Mouse (Mus musculus) yolk sac, embryonic 10.5 days (tissue): ENCODE results near the gene Arpc1b.
"Not testable (repeated sequence)": the region's sequence is repeated elsewhere in the genome, so short reads cannot be mapped to it uniquely, and the experiment has no call there.

Experiments
- DNase-seq: peaks from one replicate; pipeline ENCODE4 v3.0.0-alpha.2; 2017; ENCODE audit warnings: low spot score

Arpc1b gene

DNA sequence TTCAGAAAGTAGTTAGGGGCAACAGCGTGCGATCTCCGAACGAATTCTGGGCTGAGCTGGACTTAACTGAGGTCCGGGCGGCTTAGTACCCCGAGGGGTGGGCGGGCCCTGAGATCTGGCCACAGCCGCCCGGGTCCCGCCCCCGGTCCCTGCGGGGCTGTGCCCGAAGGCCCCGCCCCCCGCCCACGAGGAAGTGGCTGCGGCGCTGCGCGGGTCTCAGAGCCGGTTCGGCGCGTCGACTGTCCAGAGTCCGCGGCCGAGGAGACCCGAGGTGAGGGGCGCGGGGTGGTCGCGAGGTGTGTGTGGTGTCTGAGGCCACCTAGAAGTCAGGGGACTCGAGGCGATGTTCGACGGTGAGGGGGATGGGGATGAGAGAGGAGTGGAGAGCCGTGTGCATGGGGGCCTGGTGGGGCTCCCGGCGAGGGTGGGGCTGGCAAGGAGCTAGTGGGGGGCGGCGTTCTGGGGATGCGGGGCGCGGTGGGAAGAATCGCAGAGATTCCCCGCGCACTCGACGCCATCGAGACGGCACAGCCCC, at the start of gene Arpc1b:
Gene Arpc1b (plus strand): TSS at position 145 of the 535 bp plus-strand sequence.
- DNase-seq = peak; percentile 83

DNA sequence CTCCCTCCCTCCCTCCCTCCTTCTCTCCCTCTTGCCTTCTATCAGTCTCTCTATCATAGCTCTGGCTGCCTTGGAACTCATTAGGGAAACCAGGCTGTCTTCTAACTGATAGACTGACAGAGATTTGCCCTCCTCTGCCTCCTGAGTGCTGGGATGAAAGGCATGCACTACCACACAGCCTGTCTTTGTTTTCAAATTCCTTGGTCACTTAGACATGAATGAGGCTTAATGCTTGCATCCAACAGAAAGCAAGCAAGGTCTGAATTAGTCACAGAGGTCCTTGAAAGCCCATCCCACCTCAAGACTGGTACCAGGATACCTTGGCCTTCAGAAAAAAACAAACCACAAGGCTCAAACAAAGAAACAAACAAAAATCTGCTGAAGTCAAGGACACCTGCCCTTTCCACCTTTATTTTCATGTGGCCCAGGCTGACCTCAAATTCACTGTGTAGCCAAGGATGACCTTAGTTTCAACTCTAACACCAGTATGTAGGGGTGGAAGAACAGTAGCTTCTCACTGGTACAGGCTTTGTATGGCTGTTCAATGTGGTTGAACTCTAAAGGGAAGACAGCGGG, 49.2 kb upstream of the Arpc1b start:
- DNase-seq = no peak

DNA sequence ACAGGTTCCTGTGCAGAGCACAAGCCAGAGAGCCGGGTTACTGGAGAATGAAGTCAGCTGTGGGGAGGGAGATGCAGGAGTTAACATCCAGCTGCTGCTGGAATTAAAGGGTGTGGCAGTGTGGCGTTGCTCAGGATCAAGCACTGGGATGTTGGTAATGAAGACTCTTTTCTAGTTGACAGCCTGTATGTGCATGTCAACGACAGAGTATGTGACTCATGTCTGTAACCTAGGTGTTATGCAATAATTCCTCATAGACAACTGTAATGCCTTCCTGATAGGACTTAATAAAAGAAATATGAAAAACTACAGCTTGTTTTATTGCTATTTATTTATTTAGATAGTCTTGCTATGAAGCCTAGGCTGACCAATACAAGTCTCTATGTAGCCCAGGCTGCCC, 45.2 kb upstream of the Arpc1b start:
- no peak for DNase-seq

DNA sequence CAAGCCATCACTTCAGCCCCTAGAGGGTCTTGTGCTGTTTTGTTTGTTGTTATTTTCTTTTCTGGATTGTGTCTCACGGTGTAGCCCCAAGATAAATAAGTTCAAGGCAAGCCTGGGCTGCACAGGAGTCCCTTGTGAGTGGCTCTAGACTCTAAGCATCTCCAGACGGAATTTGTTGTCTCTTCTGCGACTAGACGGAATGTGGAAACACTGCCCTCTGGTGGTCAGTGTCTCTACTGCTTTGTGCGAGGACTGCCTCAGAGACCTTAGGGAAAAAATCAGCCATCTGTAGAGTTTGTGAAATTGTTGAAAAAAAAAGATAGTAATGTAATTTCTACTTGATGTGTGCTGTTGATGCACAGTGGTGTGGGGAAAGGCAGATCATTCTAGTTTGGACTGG, 44.3 kb upstream of the Arpc1b start:
- DNase-seq = peak; percentile 47

DNA sequence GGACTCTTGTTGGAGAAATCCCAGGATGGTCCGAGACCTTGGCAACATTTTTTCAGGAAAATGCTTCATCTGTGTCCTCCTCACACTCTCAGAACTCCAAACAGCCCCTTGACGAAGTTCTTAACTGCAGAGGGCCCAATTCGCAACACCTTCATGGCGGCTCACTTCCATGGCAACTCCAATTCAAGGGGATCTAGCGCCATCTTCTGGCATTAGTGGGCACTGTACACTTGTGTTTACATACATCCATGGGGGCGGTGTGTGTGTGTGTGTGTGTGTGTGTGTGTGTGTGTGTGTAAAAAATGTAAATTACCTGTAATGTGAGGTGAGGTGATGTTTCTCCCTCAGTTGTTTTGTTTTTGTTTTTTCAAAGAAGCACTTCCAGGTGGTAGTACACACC, 42.7 kb upstream of the Arpc1b start:
- no peak for DNase-seq

DNA sequence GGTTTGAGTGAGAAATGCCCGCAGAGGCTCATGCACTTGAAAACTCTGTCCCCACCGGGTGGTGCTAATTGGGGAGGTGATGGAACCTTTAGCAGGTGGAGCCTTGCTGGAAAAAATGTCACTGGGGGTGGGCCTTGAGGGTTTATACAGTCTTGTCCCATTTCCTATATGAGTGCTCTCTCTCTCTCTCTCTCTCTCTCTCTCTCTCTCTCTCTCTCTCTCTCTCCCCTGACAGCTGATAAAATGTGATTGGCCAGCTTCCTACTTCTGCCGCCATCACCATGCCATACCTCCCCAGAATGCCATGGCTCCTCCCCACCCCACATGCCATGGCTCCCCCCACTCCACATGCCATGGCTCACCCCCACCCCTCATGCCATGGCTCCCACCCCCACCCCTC, 38.9 kb upstream of the Arpc1b start:
- no peak for DNase-seq

DNA sequence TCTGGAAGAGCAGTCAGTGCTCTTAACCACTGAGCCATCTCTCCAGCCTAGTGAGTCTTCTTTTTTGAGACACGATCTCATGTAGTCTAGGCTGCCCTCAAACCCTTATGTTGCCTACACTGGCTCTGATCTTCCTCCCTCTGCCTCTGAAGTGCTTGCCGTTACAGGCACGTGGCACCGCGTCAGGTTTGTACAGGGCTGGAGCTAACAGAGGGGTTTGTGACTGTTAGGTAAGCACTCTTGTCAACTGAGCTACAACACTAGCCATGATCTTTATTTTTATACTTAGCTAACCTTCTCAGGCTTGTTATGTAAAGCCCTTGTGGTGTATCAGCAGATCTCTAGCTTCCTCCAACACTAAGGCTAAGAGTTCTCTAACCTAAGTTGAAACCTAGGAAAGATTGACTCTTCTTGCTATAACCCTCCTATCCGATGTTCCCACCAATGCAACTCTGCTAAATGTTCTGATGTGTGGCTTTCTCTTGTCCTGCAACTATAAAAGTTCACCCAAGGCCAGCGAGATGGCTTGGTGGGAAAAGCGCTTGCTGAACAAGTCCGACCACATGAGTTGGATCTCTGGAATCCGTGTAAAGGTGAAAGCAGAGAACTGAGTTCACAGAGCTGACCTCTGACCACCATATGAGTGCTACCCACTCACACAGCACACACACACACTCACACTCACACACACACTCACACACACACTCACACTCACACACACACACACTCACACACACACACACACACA, 32.0 kb upstream of the Arpc1b start:
- DNase-seq = no peak

DNA sequence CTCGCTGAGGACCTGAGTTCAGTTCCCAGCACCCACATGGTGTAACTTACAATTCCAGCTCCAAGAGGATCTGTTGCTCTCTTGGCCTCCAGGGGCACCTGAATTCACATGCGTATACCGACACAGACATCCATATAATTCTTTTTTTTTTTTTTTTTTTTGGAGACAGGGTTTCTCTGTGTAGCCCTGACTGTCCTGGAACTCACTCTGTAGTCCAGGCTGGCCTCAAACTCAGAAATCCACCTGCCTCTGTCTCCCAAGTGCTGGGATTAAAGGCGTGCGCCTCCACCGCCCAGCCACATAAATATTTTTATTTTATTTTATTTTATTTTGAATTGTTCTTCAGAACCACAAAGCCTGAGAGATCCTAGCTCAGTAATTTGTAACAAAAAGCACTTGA, 30.8 kb upstream of the Arpc1b start:
- DNase-seq = not testable (repeated sequence)

DNA sequence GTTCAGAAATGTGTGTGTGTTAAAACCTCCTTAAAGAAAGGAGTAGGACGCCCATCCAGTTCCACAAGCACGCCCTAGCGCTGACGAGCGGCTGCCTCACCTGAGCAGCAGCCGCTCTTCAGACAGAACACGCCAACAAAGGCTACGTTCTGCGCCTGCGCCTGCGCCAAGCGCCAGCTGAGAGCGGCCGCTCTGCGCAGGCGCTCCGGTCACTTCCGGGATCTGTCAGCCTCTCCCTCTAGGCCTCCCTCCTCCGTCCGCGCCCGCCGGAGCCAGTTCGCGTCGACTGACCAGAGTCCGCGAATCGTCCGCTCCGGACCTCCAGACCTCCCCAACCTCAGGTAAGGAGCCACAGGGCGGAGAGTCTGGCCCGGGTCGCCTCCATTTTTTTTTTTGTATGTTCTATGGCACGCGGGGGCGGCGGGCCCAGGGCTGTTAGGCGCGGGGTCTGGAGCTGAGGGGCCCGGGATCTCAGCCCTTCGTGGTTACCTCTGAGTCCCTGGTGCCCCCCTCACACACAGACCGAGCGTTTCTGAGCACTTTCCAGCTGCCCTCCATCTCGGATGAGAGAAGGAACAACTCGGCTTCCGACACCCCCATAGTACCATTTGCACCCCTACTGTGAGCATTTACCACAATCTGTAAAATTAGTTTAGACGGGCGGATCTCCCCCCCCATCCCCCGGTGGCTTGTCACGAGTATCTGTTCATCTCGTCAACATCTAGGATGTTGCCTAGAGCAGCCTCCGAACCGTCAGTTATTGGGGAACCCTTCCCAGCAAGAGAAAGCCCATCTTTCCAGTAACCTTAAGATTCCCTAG, 30.2 kb upstream of the Arpc1b start, which contains the start of the genes Arpc1a and Kpna7:
Gene Arpc1a (plus strand): TSS at position 199 of the 820 bp plus-strand sequence.
Gene Kpna7 (minus strand): TSS at position 399 of the 820 bp plus-strand sequence.
- DNase-seq = peak; percentile 92

DNA sequence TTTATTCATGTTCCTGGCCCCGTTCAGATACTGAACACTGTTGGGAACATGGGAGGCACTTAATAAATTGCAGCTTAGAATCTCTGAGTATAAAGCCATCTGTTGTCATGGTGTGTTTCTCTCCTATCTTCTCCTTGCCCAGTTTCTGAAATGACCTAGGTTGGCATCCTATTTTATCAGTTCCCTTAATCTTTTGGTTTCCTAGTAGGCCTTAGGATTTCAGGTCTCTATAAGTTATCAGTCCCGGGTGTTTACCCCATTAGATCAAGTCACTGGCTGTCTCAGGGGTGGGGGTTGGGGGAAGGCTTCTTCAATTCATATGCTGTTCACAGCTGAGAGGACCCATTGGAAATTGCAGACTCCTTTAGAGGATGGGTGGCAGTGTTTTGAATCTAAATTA, 29.2 kb upstream of the Arpc1b start:
- no peak for DNase-seq

DNA sequence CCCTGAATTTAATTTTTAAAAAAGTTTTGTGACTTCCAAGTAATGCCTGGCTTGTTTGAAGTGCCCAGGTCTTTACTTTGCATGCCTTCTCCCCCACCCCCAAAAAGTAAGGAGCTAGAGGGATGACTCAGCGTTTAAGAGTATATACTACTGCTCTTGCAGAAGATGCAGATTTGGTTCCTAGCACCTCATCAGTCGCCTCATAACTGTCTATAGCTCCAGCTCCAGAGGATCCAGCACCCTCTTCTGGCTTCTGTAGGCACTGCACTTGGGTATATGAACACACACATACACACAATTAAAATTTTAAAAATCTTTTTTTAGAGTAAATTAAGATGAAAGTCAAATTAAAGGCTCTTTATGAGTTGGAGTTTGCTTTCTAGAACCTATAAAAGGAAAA, 25.8 kb upstream of the Arpc1b start:
- no peak for DNase-seq

DNA sequence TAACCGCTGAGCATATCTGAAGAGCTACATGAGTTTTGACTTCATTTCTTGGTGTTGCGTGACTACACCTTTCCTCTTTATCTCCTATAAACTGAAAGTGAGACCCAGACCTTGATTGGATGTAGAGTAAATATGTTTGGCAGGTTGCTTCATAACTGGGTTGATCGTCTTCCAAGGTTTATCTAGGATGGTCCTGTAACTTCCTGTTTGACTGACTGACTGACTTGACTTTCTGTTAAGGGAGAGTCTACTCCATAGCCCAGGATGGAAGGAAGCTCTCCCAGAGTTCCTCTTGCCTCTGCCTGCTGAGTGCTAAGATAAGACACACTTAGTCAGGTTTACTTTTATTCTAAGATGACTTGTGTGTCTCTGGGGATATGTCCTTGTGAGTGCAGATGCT, 24.1 kb upstream of the Arpc1b start:
- DNase-seq = no peak

DNA sequence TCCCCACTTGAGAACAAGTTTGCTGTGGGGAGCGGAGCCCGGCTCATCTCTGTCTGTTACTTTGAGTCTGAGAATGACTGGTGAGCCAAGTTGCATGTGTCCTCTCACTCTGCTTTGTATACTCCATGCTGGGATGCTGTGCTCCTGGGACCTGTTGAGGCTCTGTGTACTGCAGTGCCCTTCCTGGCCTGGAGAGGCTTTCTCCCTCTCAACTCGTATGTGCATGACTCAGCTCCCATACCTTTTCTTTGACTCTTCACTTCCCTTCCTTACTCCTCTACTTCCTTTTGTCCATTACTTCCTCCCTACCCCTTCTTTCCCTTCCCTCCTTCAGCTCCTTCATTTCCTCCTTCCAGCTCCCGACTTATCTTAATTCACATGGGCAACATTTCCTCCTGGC, 17.8 kb upstream of the Arpc1b start:
- no peak for DNase-seq

DNA sequence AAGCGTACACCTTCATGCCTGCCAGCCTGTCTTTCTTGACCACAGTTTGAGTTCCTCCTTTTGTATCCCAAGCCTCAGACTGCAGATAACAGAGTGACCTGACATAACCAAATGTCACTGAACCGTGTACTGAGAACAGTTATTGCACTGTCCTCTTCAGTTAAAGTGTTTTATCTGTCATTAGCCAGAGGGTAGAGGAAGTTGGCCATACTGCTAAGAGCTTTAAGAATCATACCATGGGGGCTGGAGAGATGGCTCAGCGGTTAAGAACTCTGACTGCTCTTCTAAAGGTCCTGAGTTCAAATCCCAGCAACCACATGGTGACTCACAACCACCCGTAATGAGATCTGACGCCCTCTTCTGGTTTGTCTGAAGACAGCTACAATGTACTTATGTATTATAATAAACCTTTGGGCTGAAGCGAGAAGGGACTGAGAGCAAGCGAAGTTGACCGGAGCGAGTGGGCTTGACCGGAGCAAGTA, 15.6 kb upstream of the Arpc1b start:
- no peak for DNase-seq

DNA sequence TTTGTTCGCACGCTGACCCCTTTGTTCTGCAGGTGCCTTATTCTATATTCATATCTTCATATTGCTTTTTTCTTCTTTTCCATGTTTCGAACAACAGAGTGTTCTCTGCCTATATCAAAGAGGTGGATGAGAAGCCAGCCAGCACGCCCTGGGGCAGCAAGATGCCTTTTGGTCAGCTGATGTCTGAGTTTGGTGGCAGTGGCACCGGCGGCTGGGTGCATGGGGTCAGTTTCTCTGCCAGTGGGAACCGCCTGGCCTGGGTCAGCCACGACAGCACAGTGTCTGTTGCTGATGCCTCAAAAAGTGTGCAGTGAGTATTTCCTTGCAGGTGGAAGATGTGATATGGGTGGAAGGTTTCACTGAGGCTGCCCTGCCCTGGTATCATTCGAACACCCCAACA, 13.1 kb upstream of the Arpc1b start:
- no peak for DNase-seq

DNA sequence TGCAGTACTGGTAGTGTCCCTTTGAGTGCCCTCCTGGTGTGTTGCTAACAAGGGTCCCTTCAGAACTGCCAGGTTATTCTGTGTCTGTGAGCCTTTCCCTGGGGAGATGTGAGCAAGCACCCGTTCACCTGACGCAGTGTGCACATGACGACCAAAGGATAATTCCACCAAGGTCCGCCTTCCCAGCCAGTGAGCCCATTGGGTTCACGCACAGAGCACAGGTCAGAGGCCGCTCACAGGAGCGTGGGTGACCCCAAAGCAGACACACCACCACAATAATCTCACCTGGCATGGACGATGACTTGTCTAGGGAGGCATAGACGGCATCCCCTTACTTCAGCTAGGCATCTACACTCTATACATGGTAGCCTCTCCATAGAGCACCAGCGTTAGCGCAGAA, 12.6 kb upstream of the Arpc1b start:
- not testable (repeated sequence) for DNase-seq

DNA sequence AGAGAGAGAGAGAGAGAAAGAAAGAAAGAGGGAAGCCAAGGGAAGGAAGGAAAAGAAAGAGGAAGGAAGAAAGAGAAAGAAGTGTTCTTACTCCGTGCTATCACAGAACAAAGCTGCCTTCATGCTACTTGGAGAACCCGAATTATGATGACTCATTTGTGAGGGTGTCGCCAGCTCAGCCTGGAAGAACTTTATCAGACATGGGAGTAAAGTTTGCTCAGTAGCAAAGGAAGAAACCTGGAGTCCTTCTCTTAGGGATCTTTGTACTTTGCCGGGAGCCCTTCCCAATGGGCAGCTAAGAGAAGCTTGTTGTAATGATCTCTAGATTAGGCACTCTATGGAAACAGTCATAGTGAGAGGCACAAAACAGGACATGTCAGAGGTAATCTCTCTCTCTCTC, 11.3 kb upstream of the Arpc1b start:
- DNase-seq = no peak

DNA sequence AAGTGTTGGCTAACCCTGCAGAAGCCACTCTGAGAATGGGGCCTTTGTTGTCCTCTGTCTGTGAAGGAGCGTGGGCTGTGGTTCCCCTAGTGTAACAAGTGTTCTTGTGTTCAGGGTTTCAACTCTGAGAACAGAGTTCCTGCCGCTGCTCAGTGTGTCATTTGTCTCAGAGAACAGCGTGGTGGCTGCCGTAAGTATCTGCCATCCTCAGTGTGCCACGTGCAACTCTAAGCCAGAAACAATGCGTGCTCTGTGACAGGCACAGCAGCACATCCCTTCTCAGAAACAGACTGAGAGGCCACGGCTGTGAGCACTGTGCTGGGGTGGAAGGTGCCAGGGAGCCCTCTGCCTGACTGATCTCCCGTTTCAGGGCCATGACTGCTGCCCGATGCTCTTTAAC, 9.7 kb upstream of the Arpc1b start:
- DNase-seq = no peak

DNA sequence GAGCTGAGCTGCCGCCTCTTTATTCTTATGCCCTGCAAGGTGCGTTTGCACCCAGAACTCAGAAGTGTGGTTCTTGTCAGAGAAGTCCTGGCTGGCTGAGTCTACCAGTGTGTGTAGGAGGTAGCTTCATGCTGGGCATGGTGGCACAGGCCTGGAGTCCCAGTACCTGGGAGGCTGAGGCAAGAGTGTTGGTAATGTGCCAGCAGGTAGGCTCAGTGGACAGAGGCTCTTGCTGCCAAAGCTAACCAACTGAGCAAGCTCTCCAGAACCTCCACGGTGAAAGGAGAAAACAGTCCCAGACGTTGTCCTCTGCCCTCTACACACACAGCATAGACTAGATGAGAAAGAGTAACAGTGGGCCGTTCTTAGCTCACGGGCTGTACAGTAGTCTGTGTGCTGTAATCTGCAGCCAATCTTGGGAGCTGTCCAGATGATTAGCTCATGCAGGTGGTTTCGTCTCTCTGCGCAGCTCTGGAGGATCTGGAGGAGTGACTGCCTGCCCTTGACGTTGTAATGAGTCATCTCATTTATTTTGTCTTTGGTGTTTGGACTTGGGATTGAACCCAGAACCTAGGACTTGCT, 8.2 kb upstream of the Arpc1b start:
- no peak for DNase-seq

DNA sequence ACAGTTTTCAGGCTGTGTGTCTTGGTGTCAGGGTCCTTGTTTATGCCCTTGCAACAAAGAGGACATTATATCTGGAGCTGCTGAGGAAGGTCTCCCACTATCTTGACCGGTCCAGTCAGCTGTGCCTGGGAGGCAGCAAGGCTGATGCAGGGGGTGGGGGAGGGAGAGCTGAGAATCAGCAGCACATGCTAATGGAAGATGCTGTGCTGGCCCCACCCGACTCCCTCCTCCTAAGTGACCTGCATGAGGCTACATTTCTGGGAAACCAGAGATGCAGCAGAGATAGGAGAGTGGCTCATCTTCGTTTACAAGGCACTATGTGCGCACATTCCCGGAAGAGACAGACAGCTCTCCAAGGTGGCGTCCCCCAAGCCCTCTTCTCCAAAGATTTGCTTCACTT, 3.6 kb upstream of the Arpc1b start:
- peak; percentile 63 for DNase-seq

DNA sequence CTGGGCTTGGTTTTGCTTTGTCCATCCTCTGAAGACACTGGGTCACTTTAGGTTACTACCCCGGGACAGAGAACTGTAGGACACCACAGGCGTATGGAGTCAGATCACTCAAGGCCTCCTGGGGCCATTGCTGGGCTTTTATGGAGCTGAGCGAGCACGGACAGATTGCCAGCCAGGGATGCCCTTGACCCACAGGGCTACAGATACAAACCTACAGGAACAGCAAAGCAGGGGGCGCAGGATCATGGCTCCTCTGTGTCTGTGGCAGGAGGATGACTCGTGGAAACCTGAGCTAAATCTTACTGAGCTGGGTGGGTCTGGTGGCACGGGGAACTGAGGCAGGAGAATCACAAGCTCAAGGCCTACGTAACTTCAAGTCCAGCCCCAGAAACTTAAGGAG, 1.4 kb upstream of the Arpc1b start:
- no peak for DNase-seq

DNA sequence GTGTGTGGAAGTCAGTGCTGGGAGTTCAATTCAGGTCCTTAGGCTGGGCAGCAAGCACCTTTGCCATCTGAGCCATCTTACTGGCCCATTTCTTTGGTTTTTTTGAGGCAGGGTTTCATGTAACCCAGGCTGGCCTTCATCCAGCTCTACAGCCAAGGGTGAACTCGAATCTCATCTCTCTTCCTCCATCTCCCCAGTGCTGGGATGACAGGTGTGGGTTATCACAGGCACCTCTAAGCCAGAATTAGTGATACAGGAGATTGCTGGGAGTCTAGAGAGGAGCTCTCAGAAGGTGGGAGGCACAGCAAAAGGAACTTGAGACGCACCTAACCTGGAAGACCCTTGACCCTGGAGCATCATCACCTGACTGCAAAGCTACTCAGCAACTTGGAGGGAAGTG, 599 bp upstream of the Arpc1b start:
- DNase-seq = no peak
